Mouse (Mus musculus) forebrain, embryonic 10.5 days (tissue): Measurements from ENCODE around the gene Olfr922. TPM values are rescaled to one million over a fixed set of nuclear protein-coding genes. Genes with fewer than 3 reads are reported as not detected.

Source experiments
- DNase-seq: peaks from one replicate; pipeline ENCODE4 v3.0.0-alpha.2; 2017; ENCODE audit warnings: low spot score; ENCODE audit errors: extremely low spot score
- H3K27ac ChIP-seq: fragments of 300-500 bp; sonication (generic); 2 replicates; pipeline ENCODE4 v1.5.1; 2016; ENCODE audit warnings: mild to moderate bottlenecking
- H3K27me3 ChIP-seq: fragments of 300-500 bp; sonication (generic); 2 replicates; pipeline ENCODE4 v1.6.1; 2016; ENCODE audit warnings: mild to moderate bottlenecking; ENCODE audit not compliant: poor library complexity, severe bottlenecking
- H3K36me3 ChIP-seq: fragments of 300-500 bp; sonication (generic); replicated peaks from 2 replicates; pipeline ENCODE4 v1.6.1; 2016; ENCODE audit warnings: mild to moderate bottlenecking, moderate library complexity
- H3K4me1 ChIP-seq: fragments of 300-500 bp; sonication (generic); 2 replicates; pipeline ENCODE4 v1.6.1; 2016
- H3K4me3 ChIP-seq: fragments of 300-500 bp; sonication (generic); 2 replicates; pipeline ENCODE4 v1.5.1; 2016; ENCODE audit warnings: mild to moderate bottlenecking, moderate library complexity
- H3K9me3 ChIP-seq: fragments of 300-500 bp; sonication (generic); 2 replicates; pipeline ENCODE4 v1.6.1; 2016; ENCODE audit warnings: mild to moderate bottlenecking, moderate library complexity
- WGBS: fragments of 180-500 bp; shearing (Covaris S2); methylation state at CpG from one replicate; pipeline ENCODE4 v1.1.7; 2016; 5-methylcytosine and 5-hydroxymethylcytosine counted together
- polyA plus RNA-seq: library from polyadenylated mRNA; unstranded; fragments of >200 nt; fragmentation: Nextera tagmentation; extraction: Ambion mirVana; gene quantifications from 2 replicates; pipeline ENCODE4 v1.2.1, GENCODE M21; 2016

Olfr922 gene
- not detected in 2 replicates for polyA plus RNA-seq

- H3K9me3 ChIP-seq, result no peaks in the 10 kb centered on the region
- H3K4me3 ChIP-seq, result no peak within 1 kb of the TSS
- H3K36me3 ChIP-seq, result no peaks in the 10 kb centered on the region
- no peak within 1 kb of the TSS for H3K27ac ChIP-seq
- no peaks in the 10 kb centered on the region for H3K4me1 ChIP-seq
- WGBS, result 80% methylated on average over 2 of the region's 2 CpGs
- no peaks in the 10 kb centered on the region for H3K27me3 ChIP-seq
- no peak for DNase-seq
Observed at GRCm38 (mm10) chr9:38814314-38814713, at the start of gene Olfr922. TSS of gene Olfr922 (plus strand) at chr9:38814614.

- Histone ChIP-seq H3K4me3 (no peak within 1 kb of the TSS), H3K9me3 (no peaks in the 10 kb centered on the region), H3K27me3 (no peaks in the 10 kb centered on the region), H3K4me1 (no peaks in the 10 kb centered on the region), H3K27ac (no peak within 1 kb of the TSS), H3K36me3 (no peaks in the 10 kb centered on the region)
- DNase-seq, result no peak
Observed at GRCm38 (mm10) chr9:38772768-38773167, 41.6 kb upstream of the Olfr922 start, which contains the start of gene Olfr921. TSS of gene Olfr921 (plus strand) at chr9:38773068.

GRCm38 (mm10) chr9:38792689-38793088 lies 21.7 kb upstream of the Olfr922 start:
- Histone ChIP-seq H3K36me3 (no peaks in the 10 kb centered on the region), H3K4me1 (no peaks in the 10 kb centered on the region), H3K9me3 (no peaks in the 10 kb centered on the region), H3K4me3 (no peak overlapping the region), H3K27me3 (no peaks in the 10 kb centered on the region), H3K27ac (no peak overlapping the region)
- 89% methylated on average over 2 of the region's 2 CpGs for WGBS
- DNase-seq, result no peak

GRCm38 (mm10) chr9:38805696-38806095 lies 8.7 kb upstream of the Olfr922 start:
- no peak overlapping the region for H3K27ac ChIP-seq
- no peaks in the 10 kb centered on the region for H3K9me3 ChIP-seq
- H3K4me3 ChIP-seq, result no peak overlapping the region
- H3K36me3 ChIP-seq, result no peaks in the 10 kb centered on the region
- no peak for DNase-seq
- no peaks in the 10 kb centered on the region for H3K4me1 ChIP-seq
- H3K27me3 ChIP-seq, result no peaks in the 10 kb centered on the region

GRCm38 (mm10) chr9:38815458-38815986 lies 1.1 kb downstream of the Olfr922 start:
- WGBS, result 81% methylated on average over 1 of the region's 1 CpGs
- Histone ChIP-seq H3K4me3 (no peak overlapping the region), H3K9me3 (no peaks in the 10 kb centered on the region), H3K27me3 (no peaks in the 10 kb centered on the region), H3K4me1 (no peaks in the 10 kb centered on the region), H3K27ac (no peak overlapping the region), H3K36me3 (no peaks in the 10 kb centered on the region)
- DNase-seq, result no peak

- Histone ChIP-seq H3K27ac (no peak within 1 kb of the TSS), H3K27me3 (no peaks in the 10 kb centered on the region), H3K4me1 (no peaks in the 10 kb centered on the region), H3K9me3 (no peaks in the 10 kb centered on the region), H3K4me3 (no peak within 1 kb of the TSS), H3K36me3 (no peaks in the 10 kb centered on the region)
- DNase-seq, result no peak
- WGBS, result 95% methylated on average over 1 of the region's 1 CpGs
Observed at GRCm38 (mm10) chr9:38826245-38826644, 11.8 kb downstream of the Olfr922 start, which contains the start of gene Olfr923. TSS of gene Olfr923 (plus strand) at chr9:38826545.

GRCm38 (mm10) chr9:38833027-38833426 lies 18.6 kb downstream of the Olfr922 start:
- H3K4me3 ChIP-seq, result no peak overlapping the region
- no peaks in the 10 kb centered on the region for H3K9me3 ChIP-seq
- no peaks in the 10 kb centered on the region for H3K36me3 ChIP-seq
- no peaks in the 10 kb centered on the region for H3K4me1 ChIP-seq
- 80% methylated on average over 2 of the region's 2 CpGs for WGBS
- no peaks in the 10 kb centered on the region for H3K27me3 ChIP-seq
- no peak for DNase-seq
- no peak overlapping the region for H3K27ac ChIP-seq

- Histone ChIP-seq H3K9me3 (no peaks in the 10 kb centered on the region), H3K4me3 (no peak within 1 kb of the TSS), H3K27me3 (no peaks in the 10 kb centered on the region), H3K27ac (no peak within 1 kb of the TSS), H3K36me3 (no peaks in the 10 kb centered on the region), H3K4me1 (no peaks in the 10 kb centered on the region)
- 85% methylated on average over 1 of the region's 1 CpGs for WGBS
- no peak for DNase-seq
Observed at GRCm38 (mm10) chr9:38844149-38844548, 29.7 kb downstream of the Olfr922 start, which contains the start of gene Olfr924. TSS of gene Olfr924 (plus strand) at chr9:38844449.

- H3K4me3 ChIP-seq, result no peak within 1 kb of the TSS
- no peaks in the 10 kb centered on the region for H3K9me3 ChIP-seq
- no peaks in the 10 kb centered on the region for H3K27me3 ChIP-seq
Observed at GRCm38 (mm10) chr9:38854760-38855159, 40.3 kb downstream of the Olfr922 start, which contains the start of gene Olfr26. TSS of gene Olfr26 (plus strand) at chr9:38855060.

More at GRCm38 (mm10) chr9:38854760-38855159, 40.3 kb downstream of the Olfr922 start, which contains the start of gene Olfr26:
- H3K27ac ChIP-seq, result no peak within 1 kb of the TSS
- no peaks in the 10 kb centered on the region for H3K4me1 ChIP-seq
- no peak for DNase-seq
- H3K36me3 ChIP-seq, result no peaks in the 10 kb centered on the region

Other genes starting within 250 kb of the Olfr922 start
- gene Olfr912, start 234.4 kb upstream of the Olfr922 start, polyA plus RNA-seq, result not detected in 2 replicates
- not detected in 2 replicates for gene Olfr913, start 221.9 kb upstream of the Olfr922 start, polyA plus RNA-seq
- not detected in 2 replicates for gene Olfr914, start 209.5 kb upstream of the Olfr922 start, polyA plus RNA-seq
- not detected in 2 replicates for gene Olfr916, start 154.7 kb upstream of the Olfr922 start, polyA plus RNA-seq
- gene Olfr917, start 148.8 kb upstream of the Olfr922 start, polyA plus RNA-seq, result not detected in 2 replicates
- gene Olfr918, start 140.0 kb upstream of the Olfr922 start, polyA plus RNA-seq, result not detected in 2 replicates
- not detected in 2 replicates for gene Olfr919, start 110.9 kb upstream of the Olfr922 start, polyA plus RNA-seq
- 5.0 and 5.1 TPM in 2 replicates for gene Vwa5a, start 96.3 kb upstream of the Olfr922 start, polyA plus RNA-seq
- not detected in 2 replicates for gene Olfr920, start 62.3 kb upstream of the Olfr922 start, polyA plus RNA-seq
- gene Olfr921, start 41.5 kb upstream of the Olfr922 start, polyA plus RNA-seq, result not detected in 2 replicates
- gene Olfr923, start 11.9 kb downstream of the Olfr922 start, polyA plus RNA-seq, result not detected in 2 replicates
- not detected in 2 replicates for gene Olfr924, start 29.8 kb downstream of the Olfr922 start, polyA plus RNA-seq
- not detected in 2 replicates for gene Olfr26, start 40.4 kb downstream of the Olfr922 start, polyA plus RNA-seq
- gene Olfr926, start 62.5 kb downstream of the Olfr922 start, polyA plus RNA-seq, result not detected in 2 replicates
- gene Olfr930, start 115.2 kb downstream of the Olfr922 start, polyA plus RNA-seq, result not detected in 2 replicates
- gene Olfr933, start 157.7 kb downstream of the Olfr922 start, polyA plus RNA-seq, result not detected in 2 replicates
- gene Olfr934, start 173.7 kb downstream of the Olfr922 start, polyA plus RNA-seq, result not detected in 2 replicates
- gene Olfr935, start 185.1 kb downstream of the Olfr922 start, polyA plus RNA-seq, result not detected in 2 replicates
- gene Olfr146, start 208.8 kb downstream of the Olfr922 start, polyA plus RNA-seq, result not detected in 2 replicates